Mouse (Mus musculus) neural tube, embryonic 11.5 days (tissue): ENCODE data around the gene Eif2ak2. TPM values are rescaled to one million over a fixed set of nuclear protein-coding genes. Genes with fewer than 3 reads are reported as not detected.

Experiments
- ATAC-seq: fragments of 200-750 bp; cut with Nextera tagmentation; 2 replicates; pipeline ENCODE4 v1.8.0; 2017; ENCODE audit warnings: moderate number of reproducible peaks, mild to moderate bottlenecking, moderate TSS enrichment, moderate library complexity; ENCODE audit not compliant: insufficient read depth, low FRiP score, low TSS enrichment
- DNase-seq: peaks from one replicate; pipeline ENCODE4 v3.0.0-alpha.2; 2015; ENCODE audit warnings: low spot score
- H3K27ac ChIP-seq: fragments of 300-500 bp; sonication (generic); 2 replicates; pipeline ENCODE4 v1.5.1; 2014; ENCODE audit warnings: low read depth, mild to moderate bottlenecking, low read length
- H3K27me3 ChIP-seq: fragments of 300-500 bp; sonication (generic); 2 replicates; pipeline ENCODE4 v1.6.1; 2014; ENCODE audit warnings: mild to moderate bottlenecking, low read length, mixed read lengths; ENCODE audit not compliant: control insufficient read depth, insufficient read depth
- H3K36me3 ChIP-seq: fragments of 300-500 bp; sonication (generic); 2 replicates; pipeline ENCODE4 v1.6.1; 2014; ENCODE audit warnings: mild to moderate bottlenecking, low read length, moderate library complexity, mixed read lengths; ENCODE audit not compliant: control insufficient read depth, insufficient read depth
- H3K4me1 ChIP-seq: fragments of 300-500 bp; sonication (generic); 2 replicates; pipeline ENCODE4 v1.6.1; 2014; ENCODE audit warnings: low read length, mixed read lengths; ENCODE audit not compliant: control insufficient read depth, insufficient read depth
- H3K4me2 ChIP-seq: fragments of 300-500 bp; sonication (generic); 2 replicates; pipeline ENCODE4 v1.6.1; 2014; ENCODE audit warnings: low read depth, mild to moderate bottlenecking, moderate library complexity
- H3K4me3 ChIP-seq: fragments of 300-500 bp; sonication (generic); 2 replicates; pipeline ENCODE4 v1.5.1; 2014; ENCODE audit warnings: low read depth, low read length
- H3K9ac ChIP-seq: fragments of 300-500 bp; sonication (generic); 2 replicates; pipeline ENCODE4 v1.6.1; 2014; ENCODE audit warnings: mild to moderate bottlenecking, low read length
- H3K9me3 ChIP-seq: fragments of 300-500 bp; sonication (generic); 2 replicates; pipeline ENCODE4 v1.6.1; 2016; ENCODE audit warnings: low read length; ENCODE audit not compliant: control insufficient read depth
- WGBS: fragments of 180-500 bp; shearing (Covaris S2); extraction: QIAGEN DNeasy Blood & Tissue Kit; methylation state at CpG from one replicate; pipeline ENCODE4 v1.1.7; 2014; 5-methylcytosine and 5-hydroxymethylcytosine counted together
- polyA plus RNA-seq: library from polyadenylated mRNA; unstranded; fragments of >200 nt; fragmentation: Nextera tagmentation; extraction: Ambion mirVana; gene quantifications from 2 replicates; pipeline ENCODE4 v1.2.1, GENCODE M21; 2014

The Eif2ak2 gene
- polyA plus RNA-seq, 1 experiment from 2014 or later: 3.2 TPM

DNA sequence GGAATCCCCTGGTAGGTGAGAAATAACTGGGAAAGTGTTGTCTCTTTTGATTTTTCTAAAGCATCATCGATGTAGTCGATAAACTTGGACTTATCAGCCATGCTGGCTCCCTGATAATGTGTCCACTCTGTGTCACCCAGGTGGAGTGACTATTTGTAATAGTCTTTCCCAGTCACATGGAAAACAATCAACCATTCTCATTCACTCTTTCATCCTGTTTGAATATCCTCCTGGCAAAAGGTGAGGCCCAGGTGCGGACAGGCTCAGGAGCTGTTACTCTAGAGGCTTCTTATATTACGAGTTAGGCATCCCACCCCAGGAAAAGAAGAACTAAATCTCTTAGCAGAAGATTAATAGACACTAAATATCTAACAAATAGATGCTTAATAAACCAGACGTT is 24.5 kb upstream of the Eif2ak2 start, which contains the start of gene Sult6b1:
Gene Sult6b1 (minus strand): TSS at position 101 of the 400 bp plus-strand sequence.
- Histone ChIP-seq H3K36me3 (no peaks in the 10 kb centered on the region), H3K4me3 (no peak within 1 kb of the TSS), H3K27ac (no peak within 1 kb of the TSS), H3K4me2 (no peak within 1 kb of the TSS), H3K4me1 (no peaks in the 10 kb centered on the region), H3K9ac (no peak within 1 kb of the TSS), H3K27me3 (no peaks in the 10 kb centered on the region), H3K9me3 (no peaks in the 10 kb centered on the region)
- ATAC-seq (no peak), DNase-seq (no peak)
- WGBS: 84% methylated on average over 5 of the region's 5 CpGs

GRCm38 (mm10) chr17:78903158-78903557 is 20.8 kb upstream of the Eif2ak2 start:
- WGBS: 82% methylated on average over 2 of the region's 2 CpGs
- H3K36me3 ChIP-seq: no peaks in the 10 kb centered on the region
- H3K4me1 ChIP-seq: no peaks in the 10 kb centered on the region

GRCm38 (mm10) chr17:78895394-78895793 is 13.0 kb upstream of the Eif2ak2 start:
- peak; percentile 38 for DNase-seq

More at GRCm38 (mm10) chr17:78903158-78903557, 20.8 kb upstream of the Eif2ak2 start:
- no peak overlapping the region for H3K4me2 ChIP-seq
- DNase-seq (no peak), ATAC-seq (no peak)
- H3K27me3 ChIP-seq: no peaks in the 10 kb centered on the region
- no peak overlapping the region for H3K4me3 ChIP-seq
- no peak overlapping the region for H3K27ac ChIP-seq
- no peak overlapping the region for H3K9ac ChIP-seq
- no peaks in the 10 kb centered on the region for H3K9me3 ChIP-seq

GRCm38 (mm10) chr17:78894991-78895390 is 12.6 kb upstream of the Eif2ak2 start:
- Histone ChIP-seq H3K9ac (no peak overlapping the region), H3K27ac (no peak overlapping the region), H3K36me3 (no peaks in the 10 kb centered on the region), H3K4me3 (no peak overlapping the region), H3K4me2 (no peak overlapping the region), H3K27me3 (no peaks in the 10 kb centered on the region), H3K4me1 (no peaks in the 10 kb centered on the region), H3K9me3 (no peaks in the 10 kb centered on the region)
- WGBS: 84% methylated on average over 7 of the region's 7 CpGs
- ATAC-seq: no peak
- DNase-seq: no peak

More at GRCm38 (mm10) chr17:78895394-78895793, 13.0 kb upstream of the Eif2ak2 start:
- ATAC-seq: no peak
- Histone ChIP-seq H3K36me3 (no peaks in the 10 kb centered on the region), H3K27me3 (no peaks in the 10 kb centered on the region), H3K4me3 (no peak overlapping the region), H3K4me2 (no peak overlapping the region), H3K9me3 (no peaks in the 10 kb centered on the region), H3K27ac (no peak overlapping the region), H3K4me1 (no peaks in the 10 kb centered on the region), H3K9ac (no peak overlapping the region)
- 47% methylated on average over 8 of the region's 8 CpGs for WGBS

DNA sequence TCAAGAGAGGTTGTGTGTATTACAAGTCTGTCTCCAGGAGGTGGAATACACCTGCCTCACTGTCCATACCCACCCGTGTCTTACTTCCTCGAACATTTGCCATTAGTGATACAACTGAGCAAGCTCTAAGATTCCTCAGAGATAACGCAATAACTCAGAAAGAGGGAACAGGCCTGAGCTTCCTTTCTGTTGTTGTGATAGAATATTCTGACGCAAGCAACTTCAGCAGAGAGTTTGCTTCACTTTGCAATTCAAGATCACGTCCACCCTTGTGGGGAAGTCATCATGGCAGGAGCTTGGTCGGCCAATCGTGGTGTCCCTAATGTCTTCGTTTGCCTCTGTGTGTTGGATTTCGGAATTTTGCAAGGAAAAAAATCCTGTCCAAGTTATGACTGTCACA is 8.6 kb upstream of the Eif2ak2 start:
- H3K4me1 ChIP-seq: no peaks in the 10 kb centered on the region
- no peak overlapping the region for H3K4me3 ChIP-seq
- no peak overlapping the region for H3K9ac ChIP-seq
- H3K9me3 ChIP-seq: no peaks in the 10 kb centered on the region
- no peak overlapping the region for H3K27ac ChIP-seq
- no peak overlapping the region for H3K4me2 ChIP-seq
- no peak for ATAC-seq
- DNase-seq: no peak
- H3K27me3 ChIP-seq: no peaks in the 10 kb centered on the region
- H3K36me3 ChIP-seq: no peaks in the 10 kb centered on the region
- 83% methylated on average over 9 of the region's 9 CpGs for WGBS

GRCm38 (mm10) chr17:78889184-78889583 is 6.8 kb upstream of the Eif2ak2 start:
- no peak for ATAC-seq
- WGBS: 70% methylated on average over 3 of the region's 3 CpGs
- Histone ChIP-seq H3K4me3 (no peak overlapping the region), H3K9ac (no peak overlapping the region), H3K4me1 (no peaks in the 10 kb centered on the region), H3K27ac (no peak overlapping the region), H3K27me3 (no peaks in the 10 kb centered on the region), H3K4me2 (no peak overlapping the region), H3K9me3 (no peaks in the 10 kb centered on the region), H3K36me3 (no peaks in the 10 kb centered on the region)
- no peak for DNase-seq

DNA sequence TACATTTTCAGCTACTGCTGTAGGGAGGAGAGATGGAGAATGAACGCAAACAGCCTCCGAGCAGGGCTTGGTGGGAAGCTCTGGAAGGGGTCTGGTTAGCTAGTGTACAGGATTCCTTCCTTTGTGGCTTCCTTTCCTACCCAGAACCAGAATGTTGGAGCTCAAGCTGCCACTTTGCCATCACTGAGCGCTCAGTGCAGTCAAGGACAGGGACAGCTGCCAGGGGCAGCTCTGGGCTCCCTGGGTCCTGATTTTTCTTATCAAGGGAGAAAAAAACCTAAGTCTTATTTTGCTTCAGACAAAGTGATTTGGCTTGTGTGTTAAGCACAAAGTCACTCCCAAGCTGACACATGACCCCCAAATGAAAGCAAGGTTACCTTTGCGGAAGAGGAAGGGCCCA is 6.2 kb upstream of the Eif2ak2 start:
- H3K27ac ChIP-seq: no peak overlapping the region
- ATAC-seq (no peak), DNase-seq (no peak)
- no peaks in the 10 kb centered on the region for H3K27me3 ChIP-seq
- H3K4me1 ChIP-seq: no peaks in the 10 kb centered on the region
- H3K4me2 ChIP-seq: no peak overlapping the region
- WGBS: 87% methylated on average over 4 of the region's 4 CpGs
- no peaks in the 10 kb centered on the region for H3K36me3 ChIP-seq
- no peaks in the 10 kb centered on the region for H3K9me3 ChIP-seq
- no peak overlapping the region for H3K9ac ChIP-seq
- H3K4me3 ChIP-seq: no peak overlapping the region

GRCm38 (mm10) chr17:78885286-78886065 is 3.1 kb upstream of the Eif2ak2 start:
- no peak overlapping the region for H3K4me3 ChIP-seq
- no peaks in the 10 kb centered on the region for H3K9me3 ChIP-seq
- no peaks in the 10 kb centered on the region for H3K27me3 ChIP-seq
- no peak overlapping the region for H3K4me2 ChIP-seq
- DNase-seq (no peak), ATAC-seq (no peak)
- peaks cover 4% of the 10 kb centered on the region; the same call in 1 of the 2 replicates for H3K4me1 ChIP-seq
- no peaks in the 10 kb centered on the region for H3K36me3 ChIP-seq
- WGBS: 81% methylated on average over 5 of the region's 5 CpGs
- no peak overlapping the region for H3K9ac ChIP-seq
- no peak overlapping the region for H3K27ac ChIP-seq

DNA sequence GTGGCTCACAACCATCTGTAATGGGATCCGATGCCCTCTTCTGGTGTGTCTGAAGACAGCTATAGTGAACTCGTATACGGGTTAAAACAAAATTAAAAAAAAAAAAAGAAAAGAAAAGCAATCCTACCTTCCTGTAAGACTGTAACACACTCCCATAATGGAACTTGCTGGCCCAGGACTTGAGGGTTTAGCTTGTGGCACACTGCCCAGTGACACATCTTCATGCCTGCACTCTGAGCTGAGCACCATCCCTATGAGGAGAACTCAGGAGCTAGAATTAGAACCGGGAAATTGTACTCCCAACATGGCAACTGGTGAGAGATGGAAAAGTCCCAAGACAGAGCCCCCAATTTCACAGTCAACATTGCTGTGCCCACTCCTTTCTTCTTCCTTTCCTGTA is 918 bp upstream of the Eif2ak2 start:
- H3K27ac ChIP-seq: no peak overlapping the region
- H3K4me3 ChIP-seq: no peak overlapping the region
- H3K4me2 ChIP-seq: no peak overlapping the region
- H3K36me3 ChIP-seq: no peaks in the 10 kb centered on the region
- H3K4me1 ChIP-seq: peaks cover 4% of the 10 kb centered on the region; the same call in 1 of the 2 replicates
- no peak for DNase-seq
- no peak for ATAC-seq
- H3K27me3 ChIP-seq: no peaks in the 10 kb centered on the region
- 87% methylated on average over 4 of the region's 4 CpGs for WGBS
- H3K9me3 ChIP-seq: no peaks in the 10 kb centered on the region
- H3K9ac ChIP-seq: no peak overlapping the region
